Comparison of ENCODE assay signal across 10 mouse cellular contexts in genomic region chrX:99294726-99295125, GRCm38 (mm10).
DNase-seq lines count a peak whose midpoint lies in the region; ATAC-seq and TF ChIP-seq lines count a peak whose summit lies in the region.
"Had no signal": no experiment of that assay in that cellular context is flagged by ENCODE, and none has a peak within 500 bp of the region (broad histone marks: within the 10 kb centered on the region; RNA-seq: fewer than 3 reads in every experiment).

No protein-coding gene starts in this region.

- no peak overlapping the region for H3K4me3 ChIP-seq in liver, adult 2 months (ENCODE audit: insufficient read depth, low read depth, low read length)
- no peak overlapping the region for H3K4me3 ChIP-seq in liver, embryonic 11.5 days (ENCODE audit: low read depth, low read length)
- H3K4me3 ChIP-seq: limb, embryonic 12.5 days had no signal

- intact Hi-C loops in heart, postnatal 14 days (cut with DNase I) = loop anchor here (5.0 kb wide), 4 partner anchors 63 to 157 kb away; partner anchors contain the start of gene Efnb1

- H3K79me2 ChIP-seq in liver, adult 2 months (ENCODE audit: control insufficient read depth, insufficient read depth, low read length) = no peaks in the 10 kb centered on the region

- no peaks in the 10 kb centered on the region for H3K9me3 ChIP-seq in liver, embryonic 11.5 days (ENCODE audit: control insufficient read depth, low read length)
- H3K9me3 ChIP-seq: limb, embryonic 12.5 days had no signal

- no peaks in the 10 kb centered on the region for H3K27me3 ChIP-seq in liver, adult 2 months (ENCODE audit: control insufficient read depth, insufficient read depth, low read length)
- H3K27me3 ChIP-seq in liver, embryonic 11.5 days (replicated peaks; ENCODE audit: control insufficient read depth, insufficient read depth, low read length) = peaks cover 37% of the 10 kb centered on the region

- no peaks in the 10 kb centered on the region for H3K36me3 ChIP-seq in liver, adult 2 months (ENCODE audit: control insufficient read depth, insufficient read depth, low read length)
- no peaks in the 10 kb centered on the region for H3K36me3 ChIP-seq in liver, embryonic 11.5 days (ENCODE audit: control insufficient read depth, insufficient read depth, low read length)
- H3K36me3 ChIP-seq: limb, embryonic 12.5 days had no signal

- DNase-seq in liver, adult 2 months (ENCODE audit: extremely low read depth, low read depth, low spot score) = peak; percentile 10
- DNase-seq in liver, embryonic 11.5 days (ENCODE audit: low spot score) = no peak
- DNase-seq in heart, postnatal 14 days = peak; percentile 42 to 47
- peak; percentile 36 for DNase-seq in kidney, postnatal 14 days
- DNase-seq in testis, postnatal 10 days (ENCODE audit: low spot score) = peak; percentile 59
- no peak for DNase-seq in left cerebral cortex, adult 18-20 months (ENCODE audit: low spot score in 2 of 2)
- no peak for DNase-seq in T-cell, adult 2 months (ENCODE audit: low spot score)
- DNase-seq: gastrocnemius, postnatal 25 days had no signal

- no peak for TF ChIP-seq CTCF in liver, adult 2 months (IDR thresholded peaks at IDR 0.05; ENCODE audit: low read depth, low read length)

- TF ChIP-seq POLR2A in liver, adult 2 months (IDR thresholded peaks at IDR 0.05; ENCODE audit: extremely low read depth, insufficient read depth, low read length) = no peak

- no peak overlapping the region for H3K27ac ChIP-seq in liver, adult 2 months (replicated peaks; ENCODE audit: insufficient read depth, low read depth, low read length)
- H3K27ac ChIP-seq in liver, embryonic 11.5 days (ENCODE audit: low read depth, low read length) = no peak overlapping the region
- H3K27ac ChIP-seq: hindbrain, embryonic 14.5 days; limb, embryonic 12.5 days had no signal

- WGBS in liver, adult 2 months = 62% methylated on average over 8 of the region's 8 CpGs
- WGBS in liver, embryonic 11.5 days = 52% methylated on average over 8 of the region's 8 CpGs

- no peak overlapping the region for H3K9ac ChIP-seq in liver, adult 2 months (ENCODE audit: low read depth, low read length)
- no peak overlapping the region for H3K9ac ChIP-seq in liver, embryonic 11.5 days (ENCODE audit: low read depth, low read length)
- H3K9ac ChIP-seq: hindbrain, embryonic 14.5 days; limb, embryonic 12.5 days had no signal

- no peaks in the 10 kb centered on the region for H3K4me1 ChIP-seq in liver, adult 2 months (ENCODE audit: control insufficient read depth, insufficient read depth, low read length)
- 0 out of 2 replicates have a peak, but pooled peaks cover 3% of the 10 kb centered on the region for H3K4me1 ChIP-seq in liver, embryonic 11.5 days (replicated peaks; ENCODE audit: control insufficient read depth, insufficient read depth, low read length)

- H3K4me2 ChIP-seq in liver, embryonic 11.5 days = no peak overlapping the region
- H3K4me2 ChIP-seq: hindbrain, embryonic 14.5 days; limb, embryonic 12.5 days had no signal

- no peak for ATAC-seq in liver, embryonic 11.5 days (replicated peaks; ENCODE audit: low FRiP score)

Comparison
In these comparisons a context has a peak if more than half of its experiments do, and no peak if none do; other contexts are left out.
1. DNase-seq: peak in liver, adult 2 months (single experiment), heart, postnatal 14 days (2 of 2), kidney, postnatal 14 days (single experiment) and testis, postnatal 10 days (single experiment); none in liver, embryonic 11.5 days (single experiment), left cerebral cortex, adult 18-20 months (0 of 2) and T-cell, adult 2 months (single experiment).